Mouse (Mus musculus) adrenal gland, adult 8-10 months (tissue): ENCODE data around the gene Secisbp2. TPM values are rescaled to one million over a fixed set of nuclear protein-coding genes. Genes with fewer than 3 reads are reported as not detected.
"Not testable (repeated sequence)": the region's sequence is repeated elsewhere in the genome, so short reads cannot be mapped to it uniquely, and the experiment has no call there.

ENCODE experiments used
- DNase-seq: peaks from one replicate; pipeline ENCODE4 v3.0.0; 2022
- total RNA-seq, 4 experiments: library from RNA; stranded (reverse); gene quantifications; 2 replicates each; pipeline ENCODE4 v1.2.4; 2022

Secisbp2 gene
- total RNA-seq, 4 experiments from 2014 or later, result 19.6 to 33.9 (median 25.6) TPM

DNA sequence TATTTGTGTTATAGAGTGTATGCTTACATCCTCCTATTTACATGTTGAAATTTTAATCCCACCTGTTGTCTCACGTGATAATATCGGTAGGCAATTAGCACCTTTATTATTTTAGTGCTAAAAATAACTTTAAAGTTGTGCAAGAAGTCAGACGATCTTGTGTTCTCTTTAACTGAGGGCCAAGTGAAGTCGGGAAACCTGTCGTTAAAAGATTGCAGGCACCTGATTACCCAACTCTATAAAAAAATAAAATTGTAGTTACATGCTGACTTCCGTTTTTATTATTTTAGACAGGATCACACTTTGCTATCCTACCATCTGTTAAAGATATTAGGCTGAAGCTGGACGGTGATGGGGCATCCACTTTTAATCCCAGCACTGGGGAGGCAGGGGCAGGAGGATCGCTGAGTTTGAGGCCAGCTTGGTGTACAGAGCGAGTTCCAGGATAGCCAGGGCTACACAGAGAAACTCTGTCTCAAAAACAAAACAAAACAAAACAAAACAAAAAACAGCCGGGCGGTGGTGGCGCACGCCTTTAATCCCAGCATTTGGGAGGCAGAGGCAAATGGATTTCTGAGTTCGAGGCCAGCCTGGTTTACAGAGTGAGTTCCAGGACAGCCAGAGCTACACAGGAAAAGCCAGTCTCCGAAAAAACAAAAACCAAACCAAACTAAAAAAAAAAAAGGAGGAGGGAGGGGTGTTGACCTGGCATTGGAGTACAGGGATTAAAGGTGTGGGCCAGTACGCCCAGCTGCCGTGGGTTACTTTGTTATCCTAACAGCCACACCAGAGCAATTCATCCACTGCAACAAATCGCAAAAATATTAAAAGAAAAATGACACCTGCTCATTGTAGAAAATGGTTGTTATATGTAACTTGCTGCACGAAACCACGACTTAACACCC is 7.3 kb upstream of the Secisbp2 start:
- DNase-seq, result no peak

DNA sequence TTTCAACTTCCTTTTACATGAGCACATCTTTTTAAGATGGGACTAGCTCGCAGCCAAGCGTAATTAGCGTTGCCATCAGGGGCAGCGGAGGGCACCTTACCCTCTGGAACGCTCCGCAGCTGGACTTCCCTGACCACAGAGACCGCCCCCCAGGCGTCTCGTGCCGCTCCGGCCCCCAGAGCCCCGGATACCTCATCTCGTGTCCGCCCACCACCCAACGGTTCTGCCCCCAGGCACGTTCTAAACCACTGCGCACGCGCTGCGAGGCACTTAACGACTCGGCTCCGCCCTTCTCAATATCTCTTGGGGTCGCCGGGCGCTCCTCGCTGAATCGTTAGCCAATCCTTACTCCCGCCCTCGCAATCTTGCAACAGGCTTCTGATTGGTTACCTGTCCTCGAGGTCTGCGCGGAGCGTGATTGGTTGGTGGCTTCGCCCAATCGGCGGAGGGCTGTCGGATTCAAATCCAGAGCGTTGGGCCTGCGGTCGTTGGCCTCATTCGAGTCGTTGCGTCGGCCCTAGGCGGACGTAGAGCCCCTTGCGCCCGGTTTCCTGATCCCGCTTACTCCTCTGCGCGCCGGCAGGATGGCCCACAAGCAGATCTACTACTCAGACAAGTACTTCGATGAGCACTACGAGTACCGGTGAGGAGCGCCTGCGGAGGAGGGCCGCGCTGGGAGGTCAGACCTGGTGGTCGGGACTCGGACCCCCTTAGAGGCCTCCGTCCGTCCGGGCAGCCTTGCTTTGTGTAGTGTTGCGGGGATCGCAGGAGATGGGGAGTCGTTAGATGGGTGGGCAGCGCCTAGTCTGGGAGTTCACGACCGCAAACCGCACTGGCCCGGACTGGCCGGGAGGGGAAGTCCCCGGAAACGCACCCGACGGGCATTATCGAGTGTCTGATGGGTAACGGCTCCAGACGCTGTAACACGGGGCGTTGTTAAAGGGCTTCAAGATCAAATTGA is 6.4 kb upstream of the Secisbp2 start, which contains the start of gene Cks2:
Gene Cks2, plus strand, starts transcription at position 404 of the 961 bp plus-strand sequence.
- peak; percentile 97 for DNase-seq

DNA sequence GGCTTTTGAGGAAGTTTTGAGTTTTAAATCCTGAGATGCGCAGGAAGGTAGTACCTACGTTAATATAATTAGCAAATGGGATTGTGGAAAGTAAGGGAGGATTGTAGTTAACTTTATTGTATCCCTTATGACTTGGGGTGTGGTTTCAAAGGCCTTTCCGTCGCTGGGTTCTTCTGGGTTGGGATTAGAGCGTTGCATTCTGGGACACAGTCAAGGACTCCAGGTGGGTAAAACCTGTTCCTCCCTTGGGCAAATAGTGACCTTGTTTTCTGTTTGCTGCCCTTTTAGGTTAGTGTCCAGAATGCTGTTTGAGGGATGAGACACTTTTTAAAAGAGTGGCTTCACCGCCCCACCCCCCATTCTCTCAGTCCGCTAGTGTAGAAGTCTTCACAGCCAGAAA is 5.6 kb upstream of the Secisbp2 start:
- no peak for DNase-seq

DNA sequence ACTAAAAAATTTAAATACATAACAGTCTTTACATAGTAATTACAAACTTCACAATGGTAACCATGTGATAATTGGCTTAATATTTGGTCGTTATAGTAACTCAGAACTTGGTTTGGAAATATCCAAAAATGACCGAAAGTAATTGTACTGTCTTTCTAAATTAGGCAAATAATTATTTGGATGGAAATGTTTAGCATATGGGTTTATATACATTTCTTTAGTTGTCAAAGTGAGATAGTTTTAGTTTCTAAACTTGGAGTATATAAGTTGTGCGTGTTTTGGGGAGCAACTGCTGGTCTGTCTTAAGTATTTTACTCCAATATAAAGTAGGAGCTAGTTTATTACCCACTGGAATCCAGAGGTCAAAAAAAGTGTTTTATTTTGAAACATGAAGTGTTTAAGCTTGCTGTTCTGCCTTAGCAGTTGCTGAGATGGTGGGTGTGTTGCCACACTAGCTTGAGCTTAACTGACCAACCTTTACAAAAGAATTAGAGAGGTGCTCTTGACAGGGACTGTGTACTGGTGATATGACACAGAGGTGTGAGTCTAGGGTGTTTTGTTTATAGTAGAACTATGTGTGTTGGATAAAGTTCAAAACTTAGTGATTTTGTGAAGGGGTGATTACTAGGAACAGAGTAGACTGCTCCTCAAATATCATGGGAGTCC is 5.0 kb upstream of the Secisbp2 start:
- DNase-seq, result no peak

DNA sequence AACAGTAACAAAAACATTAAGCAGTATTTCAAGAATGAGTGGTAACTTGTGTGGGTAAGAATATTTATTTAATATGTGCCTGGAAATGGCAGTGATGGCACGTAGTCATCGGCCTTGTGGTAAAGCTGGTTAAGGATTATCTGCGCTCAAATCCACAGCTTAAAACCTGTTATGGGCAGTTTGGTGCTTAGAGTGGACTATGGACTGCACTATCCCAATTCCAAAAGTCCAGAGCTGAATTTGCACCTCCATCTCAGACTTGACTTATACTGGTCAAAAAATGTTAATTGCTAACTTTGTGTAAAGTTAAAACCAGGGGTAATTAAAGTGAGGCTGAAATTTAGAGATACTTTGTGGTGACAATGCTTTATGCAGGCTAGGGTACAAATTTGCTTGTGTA is 3.7 kb upstream of the Secisbp2 start:
- DNase-seq, result no peak

DNA sequence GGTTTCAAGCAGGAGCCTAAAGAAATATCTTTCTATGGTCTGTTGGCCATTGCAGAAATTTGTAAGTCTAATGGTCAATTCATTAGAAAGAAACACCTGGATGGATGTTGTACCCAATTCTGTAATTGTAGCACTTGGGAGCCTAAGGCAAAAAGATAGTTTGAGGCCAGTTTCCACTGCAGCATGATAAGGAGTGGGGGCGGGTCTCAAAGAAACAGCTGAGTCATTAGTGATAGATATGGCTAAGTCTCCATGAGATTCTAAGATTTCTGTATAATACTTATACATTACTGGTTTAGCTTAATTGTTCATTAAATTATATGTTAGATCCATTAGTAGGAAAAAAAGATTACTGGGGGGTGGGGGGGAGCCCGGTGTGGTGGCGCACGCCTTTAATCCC is 3.3 kb upstream of the Secisbp2 start:
- DNase-seq, result no peak

DNA sequence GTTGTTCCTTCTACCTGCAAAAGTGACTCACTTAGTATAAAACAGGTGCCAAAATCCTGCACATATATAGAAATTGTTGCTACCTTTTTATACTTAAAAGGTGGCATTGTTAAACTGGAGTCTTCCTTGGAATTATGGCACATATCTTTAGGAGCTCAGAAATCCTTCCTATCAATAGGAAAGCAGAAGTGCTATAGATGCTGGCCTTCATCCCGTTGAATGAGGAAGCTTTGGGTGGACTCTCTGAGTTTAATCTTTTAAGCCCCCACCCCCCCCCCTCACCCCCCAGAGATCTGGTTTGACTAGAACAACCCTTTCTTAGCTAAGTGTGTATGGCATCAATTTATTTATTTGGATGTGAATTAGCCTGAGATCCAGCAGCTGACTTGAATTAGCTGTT is 1.8 kb upstream of the Secisbp2 start:
- no peak for DNase-seq

DNA sequence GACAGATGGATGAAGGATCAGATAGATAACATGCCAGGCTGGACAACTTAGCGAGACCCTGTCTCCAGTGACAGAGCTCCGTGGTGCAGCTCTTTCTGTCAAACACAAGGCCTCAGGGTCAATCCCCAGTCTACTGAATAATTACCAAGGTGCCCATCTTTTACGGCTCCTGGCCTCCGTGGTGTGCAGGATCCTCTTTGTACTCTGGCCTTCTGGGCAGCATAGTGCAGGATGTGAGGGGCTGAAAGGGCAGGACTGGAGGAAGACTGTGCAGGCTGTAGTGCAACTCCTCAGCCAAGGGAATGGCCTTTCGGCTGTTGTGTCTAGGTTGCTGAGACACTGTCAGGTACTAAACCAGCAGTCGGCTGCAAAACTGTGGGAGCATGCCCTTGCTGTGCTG is 1.7 kb downstream of the Secisbp2 start:
- DNase-seq, result no peak

DNA sequence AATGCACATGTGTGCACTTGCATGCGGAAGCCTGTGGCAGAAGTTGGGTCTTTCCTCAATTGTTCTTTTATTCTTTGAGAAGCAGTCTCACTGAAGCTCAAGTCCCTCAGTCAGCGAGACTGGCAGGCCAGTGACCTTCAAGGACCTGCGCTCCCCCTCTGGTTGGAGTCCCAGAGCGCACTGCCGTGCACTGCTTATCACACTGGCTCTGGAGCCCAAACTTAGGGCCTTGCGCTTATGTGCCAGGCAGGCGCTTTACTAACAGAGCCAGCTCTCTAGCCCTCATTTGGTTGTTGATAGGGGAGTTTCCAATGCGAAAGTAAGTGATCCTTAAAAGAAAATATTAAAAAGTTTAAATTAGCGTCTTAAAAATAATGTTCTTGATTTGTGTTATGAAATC is 2.5 kb downstream of the Secisbp2 start:
- DNase-seq, result no peak

DNA sequence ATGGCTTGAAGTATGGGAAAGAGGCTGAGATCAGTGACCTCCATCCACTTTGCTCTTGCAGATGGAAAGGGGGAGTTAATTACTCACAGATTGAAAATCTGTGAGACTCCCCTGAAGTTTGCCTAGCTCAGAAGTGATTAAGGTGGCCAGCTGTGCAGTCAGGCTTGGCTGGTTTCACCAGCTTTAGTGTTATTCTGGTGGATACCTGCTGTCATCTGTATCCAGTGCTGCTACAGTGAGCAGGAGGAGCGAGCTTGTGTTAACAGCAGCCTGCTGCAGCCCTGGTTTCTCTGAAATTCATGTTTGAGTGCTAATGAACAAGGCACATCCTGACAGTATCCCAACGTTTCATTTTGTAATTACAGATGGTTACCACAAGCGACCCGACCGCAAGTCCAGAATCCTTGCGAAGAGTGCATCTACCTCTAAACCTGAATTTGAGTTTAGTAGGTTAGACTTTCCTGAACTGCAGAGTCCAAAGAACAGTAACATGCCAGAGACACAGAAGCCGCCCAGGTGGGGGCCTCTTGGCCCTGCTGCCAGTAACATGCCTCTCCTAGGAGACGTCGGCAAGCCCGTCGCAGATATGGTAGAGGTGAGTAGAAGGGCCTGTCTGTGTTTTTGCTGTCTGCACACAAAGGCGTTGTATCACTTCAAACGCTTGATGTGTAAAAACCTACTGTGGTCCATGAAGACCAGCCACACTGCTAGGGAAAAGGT is 5.2 kb downstream of the Secisbp2 start:
- no peak for DNase-seq

DNA sequence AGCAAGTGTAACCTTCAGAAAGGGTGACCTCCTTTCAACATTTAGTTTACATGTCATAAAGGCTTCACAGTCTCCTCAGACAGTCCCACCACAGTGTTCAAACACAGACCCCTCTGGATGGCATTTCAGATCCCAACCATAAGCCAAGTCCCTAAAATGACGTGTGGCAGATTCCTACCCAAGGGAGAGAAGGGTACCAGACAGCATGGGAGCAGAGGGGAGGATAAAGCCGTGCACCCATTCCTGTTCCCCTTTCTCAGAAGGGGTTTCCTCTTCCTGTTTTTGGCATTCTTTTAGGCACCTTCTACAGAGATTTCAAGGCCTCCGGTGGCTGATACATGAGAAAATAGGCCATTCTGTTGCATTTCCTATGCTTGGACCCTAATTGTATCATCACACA is 6.6 kb downstream of the Secisbp2 start:
- no peak for DNase-seq

DNA sequence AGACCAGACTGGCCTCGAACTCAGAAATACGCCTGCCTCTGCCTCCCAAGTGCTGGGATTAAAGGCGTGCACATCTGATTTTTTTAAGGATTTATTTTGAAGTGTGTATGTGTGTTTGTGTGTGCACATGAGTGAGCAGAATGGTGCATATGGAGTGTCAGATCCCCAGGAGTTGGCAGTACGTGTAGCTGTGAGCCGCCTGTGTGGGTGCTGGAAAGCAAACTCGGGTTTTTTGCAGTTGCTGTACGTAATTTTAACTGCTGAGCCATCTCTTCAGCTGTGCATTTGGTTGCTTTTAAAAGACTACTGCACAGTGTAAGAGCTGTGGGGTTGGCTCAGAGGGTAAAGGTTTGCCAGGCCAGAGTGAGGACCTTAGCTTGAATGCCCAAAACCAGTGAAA is 8.1 kb downstream of the Secisbp2 start:
- DNase-seq, result no peak

DNA sequence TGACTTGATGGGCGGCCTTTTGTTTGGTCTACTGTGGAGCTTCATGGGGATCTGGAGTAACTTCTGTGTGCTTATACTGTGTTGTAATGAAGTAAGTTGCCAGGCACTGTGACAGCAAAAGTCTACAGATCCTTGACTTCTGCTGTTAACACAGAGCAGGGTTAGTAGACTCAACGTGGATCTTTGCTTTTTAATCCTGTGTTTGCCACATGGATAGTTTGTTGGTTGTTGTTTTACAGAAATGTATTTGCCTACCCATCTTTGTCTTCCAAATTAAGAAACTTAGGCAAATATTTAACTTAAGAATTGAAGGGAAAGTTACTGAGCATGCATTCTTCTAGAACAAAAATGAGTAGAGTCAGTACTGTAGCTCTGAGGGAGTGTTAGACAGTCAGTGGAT is 12.1 kb downstream of the Secisbp2 start:
- DNase-seq, result no peak

DNA sequence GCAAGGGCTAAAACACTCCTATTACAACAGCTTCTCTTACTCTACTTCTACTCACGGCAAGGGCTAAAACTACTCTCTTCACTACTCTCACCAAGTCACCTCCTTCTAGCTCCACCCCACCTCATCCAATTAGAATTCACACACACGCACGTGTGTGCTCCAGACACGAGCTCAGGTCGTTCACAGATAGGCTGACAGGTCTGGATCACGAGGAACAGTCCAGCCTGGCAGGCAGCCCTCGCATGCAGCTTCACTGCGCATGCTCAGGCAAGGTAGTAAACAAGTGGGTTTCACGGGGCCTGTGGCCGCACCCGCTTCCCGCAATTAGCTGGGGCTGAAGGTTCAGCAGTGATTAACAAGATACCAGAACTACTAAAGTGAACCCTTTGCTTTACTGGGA is 16.7 kb downstream of the Secisbp2 start:
- DNase-seq, result not testable (repeated sequence)

DNA sequence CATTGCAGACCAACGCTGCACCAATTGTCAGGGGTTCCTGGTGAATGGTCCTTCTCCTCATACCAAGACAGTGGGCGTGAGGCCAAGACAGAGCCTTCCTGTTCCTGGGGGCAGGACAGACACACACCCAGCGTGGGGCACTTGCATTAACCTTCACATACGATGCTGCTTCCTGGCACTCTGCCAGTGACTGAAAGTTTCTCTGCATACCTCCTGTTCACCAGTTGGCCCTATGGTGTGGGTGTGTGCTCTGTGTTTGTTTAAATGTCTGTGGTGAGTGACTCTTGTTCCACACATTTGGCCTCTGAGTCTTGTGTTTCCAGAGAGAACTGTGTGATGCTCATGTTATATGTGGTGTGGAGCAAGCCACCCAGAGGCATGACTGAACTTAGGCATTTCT is 25.1 kb downstream of the Secisbp2 start:
- no peak for DNase-seq

DNA sequence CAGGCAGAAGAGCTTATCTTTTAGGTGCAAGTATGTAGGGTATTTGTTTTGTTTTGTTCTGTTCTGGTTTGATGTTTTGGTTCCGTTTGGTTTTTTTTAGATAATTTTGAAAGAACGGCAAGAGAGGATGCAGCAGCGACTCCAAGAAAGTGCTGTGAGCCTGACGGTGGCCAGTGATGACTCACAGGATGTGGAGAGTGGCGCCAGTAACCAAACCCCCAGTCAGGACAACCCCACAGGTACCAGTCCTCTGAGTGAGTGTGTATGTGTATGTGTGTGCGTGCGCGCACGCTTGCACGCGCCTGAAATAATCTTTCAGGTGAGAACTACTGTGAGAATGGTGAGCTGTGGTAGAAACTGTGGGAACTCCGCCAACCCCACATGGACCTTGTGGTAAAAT is 25.5 kb downstream of the Secisbp2 start:
- DNase-seq, result no peak

DNA sequence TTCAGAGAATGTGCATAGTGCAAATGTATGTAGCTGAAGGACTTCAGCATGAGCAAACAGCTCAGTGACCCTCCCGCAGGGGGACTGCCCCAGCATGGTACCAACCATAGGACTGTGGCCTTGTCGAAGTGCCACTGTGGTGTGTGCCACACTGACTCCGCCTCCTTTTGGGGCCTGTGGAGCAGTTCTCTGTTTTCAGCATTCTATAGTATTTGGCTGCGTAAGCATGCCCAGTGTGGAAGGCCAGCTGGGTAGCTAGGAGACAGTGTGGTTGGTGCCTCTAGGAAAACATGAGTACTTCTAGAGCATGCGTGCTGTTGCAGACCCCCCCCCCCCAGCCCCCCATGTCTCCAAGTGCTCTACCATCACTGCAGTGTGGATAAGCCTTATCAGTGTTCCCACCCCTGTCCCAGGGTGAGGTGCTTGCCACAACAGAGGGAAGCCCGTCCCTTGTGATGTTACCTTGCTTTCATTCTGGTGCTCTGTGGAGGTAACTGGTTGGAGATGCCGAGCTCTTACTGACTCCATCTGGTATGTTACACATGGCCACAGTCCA is 26.2 kb downstream of the Secisbp2 start:
- DNase-seq, result no peak

DNA sequence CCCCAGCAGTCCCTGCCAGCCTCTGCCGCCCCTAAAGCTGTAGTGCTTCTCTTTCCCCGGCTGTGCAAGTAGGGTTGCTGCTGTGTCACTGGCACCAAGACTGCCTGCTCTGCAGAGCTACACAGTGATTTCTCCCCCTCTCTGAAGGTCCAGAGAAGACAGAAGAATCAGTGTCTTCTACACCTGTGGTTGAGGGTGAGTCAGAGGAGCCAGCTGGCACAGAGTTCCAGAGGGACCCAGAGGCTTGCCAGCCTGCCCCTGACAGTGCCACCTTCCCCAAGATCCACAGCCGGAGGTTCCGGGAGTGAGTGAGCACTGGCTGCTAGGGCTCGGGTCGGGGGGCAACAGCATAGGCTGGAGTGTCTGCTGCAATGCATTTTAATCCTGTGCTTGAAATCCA is 27.2 kb downstream of the Secisbp2 start:
- DNase-seq, result no peak

DNA sequence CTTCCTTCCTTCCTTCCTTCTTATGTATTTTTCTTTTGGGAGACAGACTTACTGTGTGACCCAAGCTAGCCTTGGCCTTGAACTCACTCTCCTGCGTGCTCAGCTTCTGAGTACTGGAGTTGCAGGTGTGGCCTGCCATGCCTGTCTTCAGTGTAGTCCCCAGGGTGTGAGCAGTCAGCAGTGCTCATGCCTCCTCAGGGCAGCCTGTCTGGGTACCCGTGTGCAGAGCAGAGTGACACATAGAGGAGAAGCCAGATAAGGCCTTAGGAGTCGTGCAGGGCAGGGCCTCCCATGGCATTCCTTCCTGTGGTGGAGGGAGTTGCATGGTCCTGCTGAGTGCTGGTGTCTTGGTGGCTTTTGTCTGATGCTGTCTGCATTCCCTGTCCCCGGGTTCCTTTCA is 27.8 kb downstream of the Secisbp2 start:
- no peak for DNase-seq

DNA sequence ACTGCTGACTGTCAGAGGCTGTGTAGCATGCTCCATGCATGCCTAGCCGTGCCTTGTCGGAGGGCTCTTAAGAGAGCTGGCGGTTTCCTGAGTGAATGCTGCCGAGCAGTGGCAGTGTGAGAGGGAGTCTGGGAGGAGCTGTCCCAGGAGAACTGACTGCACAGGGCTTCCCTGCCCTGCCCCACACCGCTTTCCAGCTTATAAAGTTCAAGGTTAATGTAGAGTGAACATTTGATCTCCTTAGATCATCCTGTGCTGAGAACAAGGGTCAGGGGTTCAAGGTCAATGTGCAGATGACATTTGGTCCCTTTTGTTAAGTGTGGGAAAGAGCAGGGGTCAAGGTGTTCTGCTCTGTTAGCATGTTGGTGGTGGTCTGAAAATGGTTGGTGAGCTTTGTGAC is 29.6 kb downstream of the Secisbp2 start:
- DNase-seq, result no peak

DNA sequence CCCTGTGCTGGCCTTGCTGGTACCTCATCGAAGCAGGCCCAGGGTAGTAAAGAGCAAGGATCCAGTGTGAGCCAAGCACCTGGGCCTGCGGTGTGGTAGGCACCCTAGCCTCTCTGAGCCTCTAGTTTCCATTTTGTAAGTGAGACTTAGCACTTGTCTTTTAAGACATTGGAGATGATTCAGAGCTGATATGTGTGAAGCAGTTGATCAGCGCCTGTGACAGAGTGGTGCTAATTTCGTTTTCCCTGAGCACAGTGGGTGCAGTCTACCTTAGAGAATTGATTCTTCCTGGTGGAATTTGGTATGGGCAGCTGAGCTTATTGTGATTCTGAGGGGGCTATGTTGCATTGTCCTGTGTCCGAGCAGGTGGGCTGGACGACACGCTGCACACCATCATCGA is 30.1 kb downstream of the Secisbp2 start:
- DNase-seq, result no peak
